Mouse (Mus musculus) urinary bladder, postnatal 36 days (tissue): ENCODE results near the gene Tmem255b.

Experiments used
- DNase-seq, 2 experiments: peaks; one replicate each; pipeline ENCODE4 v3.0.0; 2022; ENCODE audit warnings: low spot score in 2 of 2, mixed read lengths in 1 of 2

Gene Tmem255b

GRCm38 (mm10) chr8:13434889-13435288 lies at the start of gene Tmem255b:
TSS of gene Tmem255b (plus strand) at chr8:13435189.
- no peak for DNase-seq

- DNase-seq, result no peak
These were observed 48.6 kb upstream of the Tmem255b start for GRCm38 (mm10) chr8:13386366-13386765.

GRCm38 (mm10) chr8:13387728-13388127 lies 47.3 kb upstream of the Tmem255b start:
- DNase-seq, result no peak

- no peak for DNase-seq
These were observed 46.2 kb upstream of the Tmem255b start for GRCm38 (mm10) chr8:13388744-13389143.

GRCm38 (mm10) chr8:13393869-13394268 lies 41.1 kb upstream of the Tmem255b start:
- DNase-seq, result no peak

GRCm38 (mm10) chr8:13396725-13397124 lies 38.3 kb upstream of the Tmem255b start, which contains the start of gene Atp4b:
TSS of gene Atp4b (minus strand) at chr8:13396825.
- no peak for DNase-seq

GRCm38 (mm10) chr8:13403517-13403916 lies 31.5 kb upstream of the Tmem255b start:
- DNase-seq, result no peak

GRCm38 (mm10) chr8:13404666-13405131 lies 30.3 kb upstream of the Tmem255b start, which contains the start of gene Grk1:
TSS of gene Grk1 (plus strand) at chr8:13405081.
- DNase-seq, result no peak

- no peak for DNase-seq
These were observed 29.0 kb upstream of the Tmem255b start for GRCm38 (mm10) chr8:13406011-13406410.

- DNase-seq, result peak in 1 of 2 experiments; percentile 50
These were observed 23.4 kb upstream of the Tmem255b start for GRCm38 (mm10) chr8:13411597-13411996.

GRCm38 (mm10) chr8:13412891-13413558 lies 22.0 kb upstream of the Tmem255b start:
- DNase-seq, result no peak

GRCm38 (mm10) chr8:13413823-13414390 lies 21.1 kb upstream of the Tmem255b start:
- no peak for DNase-seq

- DNase-seq, result no peak
These were observed 19.1 kb upstream of the Tmem255b start for GRCm38 (mm10) chr8:13415879-13416278.

- DNase-seq, result no peak
These were observed 15.8 kb upstream of the Tmem255b start for GRCm38 (mm10) chr8:13419111-13419639.

GRCm38 (mm10) chr8:13420970-13421369 lies 14.0 kb upstream of the Tmem255b start:
- no peak for DNase-seq

- no peak for DNase-seq
These were observed 7.6 kb upstream of the Tmem255b start for GRCm38 (mm10) chr8:13427351-13427750.

- DNase-seq, result no peak
These were observed 6.8 kb upstream of the Tmem255b start for GRCm38 (mm10) chr8:13428156-13428555.

- no peak for DNase-seq
These were observed 4.6 kb upstream of the Tmem255b start for GRCm38 (mm10) chr8:13430412-13430811.

GRCm38 (mm10) chr8:13430866-13431265 lies 4.1 kb upstream of the Tmem255b start:
- DNase-seq, result no peak

GRCm38 (mm10) chr8:13433130-13433529 lies 1.9 kb upstream of the Tmem255b start:
- no peak for DNase-seq

GRCm38 (mm10) chr8:13436052-13436451 lies 1.1 kb downstream of the Tmem255b start:
- DNase-seq, result no peak

GRCm38 (mm10) chr8:13437531-13437930 lies 2.5 kb downstream of the Tmem255b start:
- DNase-seq, result no peak

- no peak for DNase-seq
These were observed 7.2 kb downstream of the Tmem255b start for GRCm38 (mm10) chr8:13442152-13442551.
